Mouse (Mus musculus) neural tube, embryonic 12.5 days (tissue): ENCODE measurements around the gene Gm42957. TPM values are rescaled to one million over a fixed set of nuclear protein-coding genes. Genes with fewer than 3 reads are reported as not detected.
"Not testable (repeated sequence)": the region's sequence is repeated elsewhere in the genome, so short reads cannot be mapped to it uniquely, and the experiment has no call there.

Source experiments
- ATAC-seq: fragments of 200-750 bp; cut with Nextera tagmentation; 2 replicates; pipeline ENCODE4 v1.8.0; 2017; ENCODE audit warnings: low read depth, mild to moderate bottlenecking, moderate TSS enrichment, moderate library complexity; ENCODE audit not compliant: low FRiP score
- H3K27ac ChIP-seq: fragments of 300-500 bp; sonication (generic); 2 replicates; pipeline ENCODE4 v1.5.1; 2016
- H3K27me3 ChIP-seq: fragments of 300-500 bp; sonication (generic); replicated peaks from 2 replicates; pipeline ENCODE4 v1.6.1; 2016; ENCODE audit warnings: mild to moderate bottlenecking
- H3K36me3 ChIP-seq: fragments of 300-500 bp; sonication (generic); 2 replicates; pipeline ENCODE4 v1.6.1; 2016; ENCODE audit warnings: mild to moderate bottlenecking
- H3K4me1 ChIP-seq: fragments of 300-500 bp; sonication (generic); 2 replicates; pipeline ENCODE4 v1.6.1; 2016
- H3K4me2 ChIP-seq: fragments of 300-500 bp; sonication (generic); replicated peaks from 2 replicates; pipeline ENCODE4 v1.6.1; 2016; ENCODE audit warnings: mild to moderate bottlenecking
- H3K4me3 ChIP-seq: fragments of 300-500 bp; sonication (generic); 2 replicates; pipeline ENCODE4 v1.5.1; 2016
- H3K9ac ChIP-seq: fragments of 300-500 bp; sonication (generic); 2 replicates; pipeline ENCODE4 v1.6.1; 2016; ENCODE audit warnings: mild to moderate bottlenecking
- H3K9me3 ChIP-seq: fragments of 300-500 bp; sonication (generic); 2 replicates; pipeline ENCODE4 v1.6.1; 2016; ENCODE audit warnings: mild to moderate bottlenecking
- WGBS: fragments of 180-500 bp; shearing (Covaris S2); methylation state at CpG from one replicate; pipeline ENCODE4 v1.1.7; 2016; 5-methylcytosine and 5-hydroxymethylcytosine counted together
- polyA plus RNA-seq: library from polyadenylated mRNA; unstranded; fragments of >200 nt; fragmentation: Nextera tagmentation; extraction: Ambion mirVana; gene quantifications from 2 replicates; pipeline ENCODE4 v1.2.1, GENCODE M21; 2016

The Gm42957 gene
- polyA plus RNA-seq, 1 experiment from 2014 or later = 0.09 TPM

- Histone ChIP-seq H3K4me1 (peaks cover 24% of the 10 kb centered on the region), H3K36me3 (peaks cover 29% of the 10 kb centered on the region), H3K9ac (no peak overlapping the region), H3K27me3 (no peaks in the 10 kb centered on the region), H3K4me3 (no peak overlapping the region), H3K9me3 (no peaks in the 10 kb centered on the region), H3K4me2 (no peak overlapping the region), H3K27ac (no peak overlapping the region)
- no peak for ATAC-seq
Measured at GRCm38 (mm10) chr3:96632058-96632457, 3.2 kb upstream of the Gm42957 start.

DNA sequence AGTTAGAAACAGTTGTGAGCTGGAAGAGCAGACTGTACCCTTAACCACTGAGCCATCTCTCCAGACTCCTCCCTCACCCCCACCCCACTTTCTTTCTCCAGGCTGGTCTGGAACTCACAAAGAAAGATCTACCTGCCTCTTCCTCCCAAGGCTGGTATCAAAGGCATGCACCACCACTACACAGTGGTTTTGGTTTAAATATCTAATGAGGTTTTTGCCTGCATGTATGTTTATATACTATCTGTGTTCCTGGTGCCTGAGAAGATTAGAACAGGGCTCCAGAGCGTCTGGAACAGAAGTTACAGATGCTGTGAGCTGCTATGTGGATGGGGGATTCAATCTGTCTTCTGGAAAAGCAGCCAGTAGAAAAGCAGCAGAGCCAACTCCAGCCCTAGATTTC lies 1.3 kb upstream of the Gm42957 start:
- H3K4me3 ChIP-seq = no peak overlapping the region
- no peak overlapping the region for H3K27ac ChIP-seq
- no peaks in the 10 kb centered on the region for H3K9me3 ChIP-seq
- H3K36me3 ChIP-seq = peaks cover 35% of the 10 kb centered on the region
- peaks cover 24% of the 10 kb centered on the region for H3K4me1 ChIP-seq
- no peak overlapping the region for H3K9ac ChIP-seq
- 79% methylated on average over 1 of the region's 1 CpGs for WGBS
- ATAC-seq = no peak
- no peaks in the 10 kb centered on the region for H3K27me3 ChIP-seq
- no peak overlapping the region for H3K4me2 ChIP-seq

- H3K4me2 ChIP-seq = peak overlapping the region; percentile 93
- ATAC-seq = no peak; the same call in 1 of the 2 replicates
- WGBS = 12% methylated on average over 15 of the region's 15 CpGs
- no peaks in the 10 kb centered on the region for H3K9me3 ChIP-seq
- no peaks in the 10 kb centered on the region for H3K27me3 ChIP-seq
- H3K36me3 ChIP-seq = peaks cover 45% of the 10 kb centered on the region
- peak overlapping the region; percentile 96 for H3K9ac ChIP-seq
- peak overlapping the region; percentile 53; the same call in 1 of the 2 replicates for H3K27ac ChIP-seq
- peaks cover 20% of the 10 kb centered on the region for H3K4me1 ChIP-seq
- H3K4me3 ChIP-seq = peak overlapping the region; percentile 90
Measured at GRCm38 (mm10) chr3:96635906-96636305, 632 bp downstream of the Gm42957 start.

DNA sequence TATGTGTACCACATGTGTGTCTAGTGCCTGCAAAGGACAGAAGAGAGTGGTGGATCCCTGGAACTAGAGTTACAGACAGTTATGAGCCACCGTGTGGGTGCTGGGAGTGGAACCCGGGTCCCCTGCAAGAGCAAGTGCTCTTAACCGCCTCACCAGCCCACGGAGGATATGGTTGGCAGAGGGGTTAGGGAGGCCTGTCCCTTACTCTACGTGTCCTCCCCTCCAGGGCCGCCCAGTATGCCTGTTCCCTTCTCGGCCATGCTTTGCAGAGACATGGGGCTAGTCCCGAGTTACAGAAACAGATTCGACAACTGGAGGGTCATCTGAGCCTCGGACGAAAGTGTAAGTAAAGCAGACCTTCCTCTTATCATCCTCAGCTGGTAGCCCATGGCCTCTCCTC lies 1.2 kb downstream of the Gm42957 start:
- no peak overlapping the region for H3K4me3 ChIP-seq
- no peak overlapping the region for H3K27ac ChIP-seq
- H3K4me1 ChIP-seq = peaks cover 16% of the 10 kb centered on the region
- WGBS = 77% methylated on average over 11 of the region's 11 CpGs
- H3K9me3 ChIP-seq = no peaks in the 10 kb centered on the region
- peaks cover 42% of the 10 kb centered on the region for H3K36me3 ChIP-seq
- H3K4me2 ChIP-seq = peak overlapping the region; percentile 93
- peak overlapping the region; percentile 96; the same call in 1 of the 2 replicates for H3K9ac ChIP-seq
- no peaks in the 10 kb centered on the region for H3K27me3 ChIP-seq
- no peak for ATAC-seq

DNA sequence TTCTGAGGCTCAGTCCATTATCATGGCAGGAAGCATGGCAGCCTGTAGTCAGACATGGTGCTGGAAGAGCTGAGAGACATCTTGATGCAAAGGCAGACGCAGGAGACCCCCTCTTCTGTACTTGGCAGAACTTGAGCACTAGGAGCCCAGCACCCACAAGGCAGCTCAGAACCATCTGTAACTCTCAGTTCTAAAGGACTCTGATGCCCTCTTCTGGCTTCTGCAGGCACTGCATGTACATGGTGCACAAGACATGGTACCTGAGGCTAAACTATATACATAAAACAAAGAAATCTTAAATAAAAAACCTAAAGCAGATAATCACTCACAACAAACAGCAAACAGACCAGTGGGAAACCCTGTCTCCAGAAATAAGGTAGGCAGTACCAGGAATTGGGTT lies 3.9 kb downstream of the Gm42957 start:
- WGBS = 82% methylated on average over 1 of the region's 1 CpGs
- H3K4me1 ChIP-seq = peaks cover 16% of the 10 kb centered on the region
- peaks cover 32% of the 10 kb centered on the region for H3K36me3 ChIP-seq
- H3K4me3 ChIP-seq = no peak overlapping the region
- ATAC-seq = no peak
- H3K27me3 ChIP-seq = no peaks in the 10 kb centered on the region
- no peaks in the 10 kb centered on the region for H3K9me3 ChIP-seq
- no peak overlapping the region for H3K9ac ChIP-seq
- no peak overlapping the region for H3K27ac ChIP-seq
- no peak overlapping the region for H3K4me2 ChIP-seq

GRCm38 (mm10) chr3:96645018-96645649 lies 9.9 kb downstream of the Gm42957 start, which contains the start of gene Itga10:
Gene Itga10 (plus strand): TSS chr3:96645584.
- ATAC-seq = no peak
- no peaks in the 10 kb centered on the region for H3K4me1 ChIP-seq
- H3K36me3 ChIP-seq = peaks cover 21% of the 10 kb centered on the region
- no peak within 1 kb of the TSS for H3K27ac ChIP-seq
- WGBS = 66% methylated on average over 7 of the region's 7 CpGs
- no peak within 1 kb of the TSS for H3K4me2 ChIP-seq
- H3K9me3 ChIP-seq = no peaks in the 10 kb centered on the region
- no peak within 1 kb of the TSS for H3K4me3 ChIP-seq
- H3K9ac ChIP-seq = no peak within 1 kb of the TSS
- H3K27me3 ChIP-seq = no peaks in the 10 kb centered on the region

GRCm38 (mm10) chr3:96647365-96647764 lies 12.1 kb downstream of the Gm42957 start:
- no peak for ATAC-seq
- Histone ChIP-seq H3K9ac (no peak overlapping the region), H3K4me1 (no peaks in the 10 kb centered on the region), H3K27me3 (no peaks in the 10 kb centered on the region), H3K9me3 (no peaks in the 10 kb centered on the region), H3K36me3 (peaks cover 19% of the 10 kb centered on the region), H3K4me3 (no peak overlapping the region), H3K27ac (no peak overlapping the region), H3K4me2 (no peak overlapping the region)
- 95% methylated on average over 3 of the region's 3 CpGs for WGBS

- Histone ChIP-seq H3K9ac (no peak overlapping the region), H3K27ac (no peak overlapping the region), H3K4me1 (0 out of 2 replicates have a peak, but pooled peaks cover 7% of the 10 kb centered on the region), H3K36me3 (no peaks in the 10 kb centered on the region), H3K27me3 (no peaks in the 10 kb centered on the region), H3K4me2 (no peak overlapping the region), H3K9me3 (no peaks in the 10 kb centered on the region), H3K4me3 (no peak overlapping the region)
- ATAC-seq = no peak
- WGBS = 87% methylated on average over 2 of the region's 2 CpGs
Measured at GRCm38 (mm10) chr3:96660901-96661300, 25.6 kb downstream of the Gm42957 start.

DNA sequence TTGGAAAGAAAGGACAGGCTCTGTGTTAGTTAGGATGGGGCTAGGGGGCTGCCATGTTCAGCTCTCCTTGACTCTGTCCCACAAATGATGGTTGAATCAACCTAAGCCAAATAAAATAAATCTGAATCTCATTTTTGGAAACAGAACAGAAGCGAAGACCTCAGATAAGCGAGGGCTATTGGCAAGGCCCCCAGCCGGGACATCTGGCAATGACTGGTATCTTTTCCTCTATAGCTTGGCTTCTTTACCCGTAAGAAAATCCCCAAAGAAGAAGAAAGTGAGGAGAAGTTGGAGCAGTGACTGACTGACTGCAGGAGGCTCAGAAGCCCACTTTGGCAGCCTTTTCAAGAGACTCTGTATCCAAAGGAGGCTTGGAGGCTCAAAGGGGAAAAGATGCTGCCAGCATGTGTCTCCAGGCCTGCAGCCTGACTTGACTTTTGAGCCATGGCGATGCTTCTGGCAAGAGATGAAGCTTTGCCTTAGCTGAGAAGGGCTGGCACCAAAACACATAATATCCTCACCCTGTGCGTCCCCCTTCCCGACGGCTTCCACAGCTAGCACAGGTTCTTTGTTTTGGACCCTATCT lies 27.6 kb downstream of the Gm42957 start:
- H3K27ac ChIP-seq = no peak overlapping the region
- no peaks in the 10 kb centered on the region for H3K36me3 ChIP-seq
- 0 out of 2 replicates have a peak, but pooled peaks cover 7% of the 10 kb centered on the region for H3K4me1 ChIP-seq
- H3K4me3 ChIP-seq = no peak overlapping the region
- H3K9me3 ChIP-seq = no peaks in the 10 kb centered on the region
- H3K9ac ChIP-seq = 0 out of 2 replicates have a peak overlapping the region, but pooled peaks have one; percentile 21
- H3K4me2 ChIP-seq = peak overlapping the region; percentile 57
- WGBS = 54% methylated on average over 8 of the region's 8 CpGs
- ATAC-seq = no peak
- H3K27me3 ChIP-seq = no peaks in the 10 kb centered on the region

- Histone ChIP-seq H3K27ac (no peak overlapping the region), H3K9me3 (no peaks in the 10 kb centered on the region), H3K4me3 (peak overlapping the region; percentile 18), H3K4me2 (peak overlapping the region; percentile 57), H3K9ac (0 out of 2 replicates have a peak overlapping the region, but pooled peaks have one; percentile 21), H3K4me1 (0 out of 2 replicates have a peak, but pooled peaks cover 7% of the 10 kb centered on the region), H3K36me3 (no peaks in the 10 kb centered on the region), H3K27me3 (no peaks in the 10 kb centered on the region)
- peak; percentile 87 for ATAC-seq
- WGBS = 6% methylated on average over 18 of the region's 18 CpGs
Measured at GRCm38 (mm10) chr3:96663432-96664239, 28.4 kb downstream of the Gm42957 start.

DNA sequence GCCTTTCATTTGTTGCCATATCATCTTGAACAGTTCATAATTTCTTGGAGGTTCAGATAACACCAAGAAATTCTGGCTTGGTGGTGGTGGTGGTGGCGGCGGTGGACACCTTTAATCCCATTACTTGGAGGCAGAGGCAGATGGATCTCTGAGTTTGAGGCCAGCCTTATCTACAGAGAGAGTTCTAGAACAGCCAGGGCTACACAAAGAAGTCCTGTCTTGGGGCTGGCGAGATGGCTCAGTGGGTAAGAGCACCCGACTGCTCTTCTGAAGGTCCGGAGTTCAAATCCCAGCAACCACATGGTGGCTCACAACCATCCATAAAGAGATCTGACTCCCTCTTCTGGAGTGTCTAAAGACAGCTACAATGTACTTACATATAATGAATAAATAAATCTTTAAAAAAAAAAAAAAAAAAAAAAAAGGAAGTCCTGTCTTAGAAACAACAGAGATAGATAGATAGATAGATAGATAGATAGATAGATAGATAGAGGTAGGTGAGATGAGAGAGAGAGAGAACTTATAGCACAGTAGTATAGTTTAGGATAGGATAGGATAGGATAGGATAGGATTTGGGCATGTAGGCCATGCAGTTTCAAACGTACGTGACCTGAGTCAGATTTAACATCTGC lies 30.6 kb downstream of the Gm42957 start:
- H3K4me1 ChIP-seq = peaks cover 12% of the 10 kb centered on the region; the same call in 1 of the 2 replicates
- not testable (repeated sequence) for H3K27me3 ChIP-seq, ATAC-seq, H3K9ac ChIP-seq, H3K4me2 ChIP-seq, H3K9me3 ChIP-seq, H3K4me3 ChIP-seq, H3K27ac ChIP-seq, H3K36me3 ChIP-seq
- 90% methylated on average over 7 of the region's 7 CpGs for WGBS

DNA sequence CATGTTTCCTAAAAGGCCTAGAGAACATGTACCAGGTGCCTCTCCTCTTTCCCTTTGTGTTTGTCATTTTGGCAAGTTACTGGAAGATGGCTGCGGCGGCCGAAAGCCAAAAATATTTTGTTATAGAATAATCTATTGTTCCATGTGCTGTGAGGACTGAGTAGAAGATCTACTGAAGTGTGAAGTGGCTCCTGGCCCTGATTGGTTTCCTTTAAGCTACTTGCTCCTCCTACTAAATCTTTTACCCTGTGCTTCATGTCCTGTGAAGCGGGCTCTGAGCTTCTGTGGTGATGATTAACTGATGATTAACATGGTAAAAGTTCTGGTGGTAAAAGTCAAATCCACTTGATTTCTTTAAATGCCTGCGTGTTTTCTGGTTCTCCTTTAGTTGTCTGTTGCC lies 31.6 kb downstream of the Gm42957 start:
- WGBS = 97% methylated on average over 5 of the region's 5 CpGs
- peaks cover 12% of the 10 kb centered on the region; the same call in 1 of the 2 replicates for H3K4me1 ChIP-seq

More for the DNA sequence above, 31.6 kb downstream of the Gm42957 start:
- H3K4me3 ChIP-seq = no peak overlapping the region
- H3K27me3 ChIP-seq = peaks cover 8% of the 10 kb centered on the region
- ATAC-seq = no peak
- no peak overlapping the region for H3K4me2 ChIP-seq
- H3K27ac ChIP-seq = no peak overlapping the region
- H3K36me3 ChIP-seq = no peaks in the 10 kb centered on the region
- no peaks in the 10 kb centered on the region for H3K9me3 ChIP-seq
- no peak overlapping the region for H3K9ac ChIP-seq
